Mouse (Mus musculus) CH12.LX (cell line): ENCODE measurements around the gene Mgat4d.

ENCODE experiments used
- CTCF ChIP-seq, 2 experiments: IDR thresholded peaks in 1 of 2; conservative IDR thresholded peaks in 1 of 2; 2 replicates each; pipeline ENCODE4 v1.5.1; 2011 to 2012; ENCODE audit warnings: low read depth in 2 of 2, low read length in 2 of 2, improper control_type of control experiment in 1 of 2, inconsistent platforms in 1 of 2, mild to moderate bottlenecking in 1 of 2, moderate library complexity in 1 of 2
- EP300 ChIP-seq: IDR thresholded peaks from 2 replicates; pipeline ENCODE4 v1.6.1; 2011; ENCODE audit warnings: low read length, improper control_type of control experiment
- MAFK ChIP-seq: IDR thresholded peaks from 2 replicates; pipeline ENCODE4 v1.6.1; 2011; ENCODE audit warnings: low read length, improper control_type of control experiment; ENCODE audit not compliant: insufficient replicate concordance
- MAX ChIP-seq: IDR thresholded peaks from 2 replicates; pipeline ENCODE4 v1.6.1; 2011; ENCODE audit warnings: low read length, improper control_type of control experiment
- MEF2A ChIP-seq: IDR thresholded peaks from 2 replicates; pipeline ENCODE4 v1.6.1; 2014; ENCODE audit warnings: low read depth, mild to moderate bottlenecking, inconsistent platforms, low read length, improper control_type of control experiment, borderline replicate concordance
- MXI1 ChIP-seq: IDR thresholded peaks from 2 replicates; pipeline ENCODE4 v1.6.1; 2011; ENCODE audit warnings: mild to moderate bottlenecking, low read depth, low read length, improper control_type of control experiment
- NRF1 ChIP-seq: IDR thresholded peaks from 2 replicates; pipeline ENCODE4 v1.6.1; 2014; ENCODE audit warnings: low read depth, mild to moderate bottlenecking, inconsistent platforms, low read length, improper control_type of control experiment, moderate library complexity
- PAX5 ChIP-seq: IDR thresholded peaks from 2 replicates; pipeline ENCODE4 v1.6.1; 2012; ENCODE audit warnings: low read length, inconsistent platforms, mixed read lengths
- POLR2A ChIP-seq: IDR thresholded peaks from 2 replicates; pipeline ENCODE4 v1.6.1; 2011; ENCODE audit warnings: low read depth, mild to moderate bottlenecking, improper control_type of control experiment, low read length
- POLR2AphosphoS2 ChIP-seq: IDR thresholded peaks from 2 replicates; pipeline ENCODE4 v1.6.1; 2011; ENCODE audit warnings: low read depth, low read length, improper control_type of control experiment
- SIN3A ChIP-seq: IDR thresholded peaks from 2 replicates; pipeline ENCODE4 v1.6.1; 2012; ENCODE audit warnings: low read length, improper control_type of control experiment, inconsistent platforms
- USF1 ChIP-seq: IDR thresholded peaks from 2 replicates; pipeline ENCODE4 v1.6.1; 2014; ENCODE audit warnings: low read depth, mild to moderate bottlenecking, inconsistent platforms, low read length, improper control_type of control experiment
- ZMIZ1 ChIP-seq: IDR thresholded peaks from 2 replicates; pipeline ENCODE4 v1.6.1; 2012; ENCODE audit warnings: low read depth, mild to moderate bottlenecking, inconsistent platforms, low read length, improper control_type of control experiment

- no peak for TF ChIP-seq ZMIZ1
- TF ChIP-seq MAX, result no peak
- TF ChIP-seq CTCF (conservative IDR thresholded peaks at IDR 0.05 in 1 of 2, IDR thresholded peaks at IDR 0.05 in 1 of 2; ENCODE audit: low read depth in 2 of 2, low read length in 2 of 2), result no peak
- TF ChIP-seq SIN3A, result no peak
- TF ChIP-seq PAX5, result no peak
- no peak for TF ChIP-seq POLR2A
- TF ChIP-seq MEF2A, result no peak
- TF ChIP-seq EP300, result no peak
- no peak for TF ChIP-seq POLR2AphosphoS2
- TF ChIP-seq MAFK, result no peak
- no peak for TF ChIP-seq USF1
- no peak for TF ChIP-seq NRF1
- TF ChIP-seq MXI1, result no peak
Observed at GRCm38 (mm10) chr8:83396680-83397079, 48.4 kb downstream of the Mgat4d start.
